Mouse (Mus musculus) thymus, adult 2 months (tissue): ENCODE results near the gene Rev1.

Source experiments
- CTCF ChIP-seq: fragments of 200-500 bp; IDR thresholded peaks from 2 replicates; pipeline ENCODE4 v1.5.1; 2012; ENCODE audit warnings: mild to moderate bottlenecking, control low read depth, low read length, moderate library complexity, borderline replicate concordance; ENCODE audit not compliant: control insufficient read depth, poor library complexity, insufficient read depth; ENCODE audit errors: extremely low read depth
- POLR2A ChIP-seq: fragments of 200-500 bp; IDR thresholded peaks from 2 replicates; pipeline ENCODE4 v1.6.1; 2012; ENCODE audit warnings: mild to moderate bottlenecking, low read length, control low read depth, moderate library complexity; ENCODE audit not compliant: control insufficient read depth, poor library complexity, insufficient read depth; ENCODE audit errors: extremely low read depth

- TF ChIP-seq POLR2A = no peak
- TF ChIP-seq CTCF = no peak
Observed at GRCm38 (mm10) chr1:38150086-38150485, 20.5 kb upstream of the Rev1 start.
